Mouse (Mus musculus): ENCODE results near the gene Pitpnc1.
A peak's percentile ranks its signal among the peaks of the same experiment; 100 is the strongest.

The Pitpnc1 gene

DNA sequence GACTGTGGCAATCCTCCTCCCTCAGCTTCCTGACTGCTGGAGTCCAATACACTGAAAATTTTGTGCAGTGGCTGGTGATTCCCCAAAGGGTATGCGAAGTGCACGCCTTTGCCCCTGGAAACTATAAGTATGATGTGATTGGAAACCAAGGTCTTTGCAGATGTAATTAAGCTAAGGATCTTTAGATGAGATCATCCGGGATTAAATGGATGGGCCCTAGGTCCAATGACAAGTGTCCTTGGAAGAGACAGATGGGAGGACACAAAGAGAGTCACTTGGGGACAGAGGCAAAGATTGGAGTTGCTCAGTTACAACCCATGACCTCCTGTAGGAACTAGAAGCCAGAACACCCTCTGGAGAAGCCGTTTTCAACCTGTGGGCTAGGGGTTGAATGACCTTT is 233.0 kb downstream of the Pitpnc1 start:
- DNase-seq (ENCODE audit: low read depth, low spot score): no peak

DNA sequence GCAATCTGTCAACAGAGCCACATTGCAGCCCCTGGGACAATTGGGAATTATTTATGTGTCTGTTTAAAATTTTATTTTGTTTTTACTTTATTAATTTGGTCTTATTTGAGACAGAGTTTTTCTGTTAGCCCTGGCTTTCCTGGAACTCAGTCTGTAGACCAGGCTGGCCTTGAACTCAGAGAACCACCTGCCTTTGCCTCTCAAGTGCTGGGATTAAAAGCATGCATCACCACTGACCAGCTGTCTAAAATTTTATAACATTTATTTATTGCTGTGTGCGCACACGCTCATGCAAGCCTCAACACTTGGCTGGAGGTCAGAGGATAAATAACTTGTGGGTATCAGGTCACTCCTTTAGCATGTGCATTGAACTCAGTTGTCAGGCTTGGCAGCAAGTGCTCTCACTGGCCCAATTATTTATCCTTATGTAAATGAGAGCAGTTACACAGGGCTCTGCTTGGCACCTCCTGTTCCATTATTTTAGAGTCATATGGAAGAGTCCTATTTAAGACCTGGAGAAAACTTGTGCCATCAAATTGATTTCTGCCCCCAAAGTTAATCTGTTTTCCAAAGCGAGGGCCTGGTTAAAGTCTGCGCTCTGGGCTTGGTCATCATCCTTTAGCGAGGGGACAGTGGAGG is 237.1 kb downstream of the Pitpnc1 start:
- DNase-seq (ENCODE audit: low read depth, low spot score): no peak

DNA sequence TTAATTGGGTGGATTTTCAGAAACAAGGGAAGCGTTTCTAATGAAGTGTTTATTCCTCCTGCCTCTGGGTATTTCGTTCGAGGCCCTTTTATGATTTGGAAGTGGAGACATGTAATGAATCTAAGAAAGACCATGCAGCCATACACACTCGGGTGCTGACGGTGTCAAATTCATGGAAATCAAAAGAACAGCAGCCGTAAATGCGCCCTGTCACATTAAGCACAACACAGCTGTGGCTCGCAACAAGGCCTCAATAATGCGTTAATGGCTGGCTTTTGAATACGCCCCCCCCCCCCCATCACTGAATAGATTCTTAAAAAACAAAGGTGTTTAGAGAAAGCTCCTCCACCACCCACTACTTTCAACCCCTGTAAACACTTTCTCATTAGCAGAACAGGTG is 240.4 kb downstream of the Pitpnc1 start:
- no peak for DNase-seq (ENCODE audit: low read depth, low spot score)

DNA sequence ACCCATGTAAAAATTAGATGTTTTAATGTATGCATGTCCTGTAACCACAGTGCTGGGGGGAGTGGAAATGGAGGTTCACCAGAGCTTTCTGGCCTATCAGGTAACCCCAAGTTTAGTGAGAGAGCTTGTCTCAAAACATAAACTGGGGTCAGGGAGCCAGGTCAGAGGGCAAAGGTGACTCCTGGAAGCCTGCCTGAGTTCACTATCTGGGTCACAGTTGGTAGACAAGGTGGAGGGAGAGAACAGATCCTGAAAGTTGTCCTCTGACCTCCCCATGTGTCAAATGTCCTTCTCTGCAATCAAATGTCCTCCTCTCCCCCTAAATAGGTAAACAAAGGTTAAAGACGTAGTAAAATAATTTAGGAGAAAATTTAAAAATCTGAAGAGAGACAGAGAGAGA is 244.1 kb downstream of the Pitpnc1 start:
- no peak for DNase-seq (ENCODE audit: low read depth, low spot score)

DNA sequence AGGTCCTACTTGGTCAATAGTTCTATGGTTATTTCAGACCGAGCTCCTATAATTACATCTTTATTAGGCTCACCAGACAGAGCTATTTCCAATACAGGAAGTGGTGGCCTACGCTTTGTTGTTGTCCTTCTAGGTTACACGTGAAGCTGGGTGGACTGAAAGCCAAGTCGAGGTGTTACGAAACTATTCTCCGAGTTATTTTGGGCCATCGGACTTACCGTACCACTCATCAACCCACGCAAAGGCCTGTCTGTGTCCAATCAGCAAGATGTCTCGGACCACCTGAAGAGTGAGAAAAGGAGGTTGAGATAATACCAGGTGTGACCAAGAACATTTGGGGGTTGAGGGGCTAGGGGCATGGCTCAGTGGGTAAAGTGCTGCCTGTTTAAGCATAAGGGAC is 244.5 kb downstream of the Pitpnc1 start:
- DNase-seq (ENCODE audit: low read depth, low spot score): no peak

DNA sequence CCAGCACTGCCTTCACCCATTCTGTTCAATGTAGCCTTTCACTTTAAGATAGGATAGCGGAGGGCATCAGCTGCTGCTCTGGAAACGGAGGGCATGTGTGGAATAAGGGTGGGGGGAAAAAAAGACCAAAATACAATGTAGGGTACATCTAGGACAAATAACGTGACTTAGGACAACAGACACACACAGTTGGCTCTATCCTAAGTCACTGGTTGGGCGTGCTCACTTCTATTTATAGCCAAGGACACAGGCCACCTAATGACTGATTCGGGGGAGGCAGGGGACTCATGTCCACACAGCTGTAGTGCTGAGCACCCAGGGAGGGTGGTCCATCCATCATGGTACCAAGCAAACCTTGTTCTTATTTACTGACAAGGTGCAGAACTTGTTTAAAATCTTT is 245.2 kb downstream of the Pitpnc1 start:
- DNase-seq (ENCODE audit: low read depth, low spot score): no peak

DNA sequence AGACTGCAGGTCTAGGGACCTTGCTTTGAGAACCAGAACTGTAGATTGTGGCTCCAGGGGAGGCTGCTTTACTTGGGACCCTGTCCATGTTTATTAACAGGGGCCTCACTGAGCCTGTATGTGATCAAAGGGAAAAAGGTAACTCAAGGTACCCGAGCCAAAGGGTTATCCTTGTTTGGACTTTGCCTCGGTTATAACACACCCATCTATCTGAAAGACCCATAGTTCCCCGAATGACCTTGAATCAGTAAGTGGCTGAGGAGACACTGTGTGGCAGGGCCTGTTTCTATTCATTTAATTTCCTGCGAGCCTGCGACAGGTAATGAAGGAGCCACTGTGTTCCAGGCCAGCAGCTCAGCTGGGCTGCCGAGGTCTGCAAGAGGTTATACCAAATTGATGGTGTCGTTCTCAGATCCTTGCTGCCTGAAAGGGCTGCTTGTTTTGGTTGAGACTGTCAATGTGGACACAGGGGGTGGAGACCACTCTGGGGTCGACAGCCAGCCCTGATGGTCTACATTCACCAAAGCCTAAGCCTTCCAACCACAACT is 246.8 kb downstream of the Pitpnc1 start:
- DNase-seq (ENCODE audit: low read depth, low spot score): no peak

DNA sequence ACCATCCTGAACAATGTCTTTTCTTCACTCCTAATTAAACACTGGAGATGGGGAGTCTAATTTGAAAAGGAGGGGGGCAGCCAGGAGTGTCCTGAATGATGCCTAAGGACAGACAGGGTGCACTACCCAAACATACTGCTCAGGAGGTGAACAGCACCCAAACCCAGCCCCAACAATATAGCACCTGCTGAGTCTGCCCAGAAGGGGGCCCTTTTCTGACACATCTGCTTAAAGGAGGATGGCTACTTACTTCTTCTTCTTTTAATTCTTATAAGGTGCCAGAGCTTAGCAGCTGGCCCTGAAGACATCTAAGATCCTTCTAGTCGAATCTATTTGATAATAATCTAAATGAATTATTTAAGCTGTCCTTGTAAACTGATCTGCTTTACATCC is 247.3 kb downstream of the Pitpnc1 start:
- no peak for DNase-seq (ENCODE audit: low read depth, low spot score)

DNA sequence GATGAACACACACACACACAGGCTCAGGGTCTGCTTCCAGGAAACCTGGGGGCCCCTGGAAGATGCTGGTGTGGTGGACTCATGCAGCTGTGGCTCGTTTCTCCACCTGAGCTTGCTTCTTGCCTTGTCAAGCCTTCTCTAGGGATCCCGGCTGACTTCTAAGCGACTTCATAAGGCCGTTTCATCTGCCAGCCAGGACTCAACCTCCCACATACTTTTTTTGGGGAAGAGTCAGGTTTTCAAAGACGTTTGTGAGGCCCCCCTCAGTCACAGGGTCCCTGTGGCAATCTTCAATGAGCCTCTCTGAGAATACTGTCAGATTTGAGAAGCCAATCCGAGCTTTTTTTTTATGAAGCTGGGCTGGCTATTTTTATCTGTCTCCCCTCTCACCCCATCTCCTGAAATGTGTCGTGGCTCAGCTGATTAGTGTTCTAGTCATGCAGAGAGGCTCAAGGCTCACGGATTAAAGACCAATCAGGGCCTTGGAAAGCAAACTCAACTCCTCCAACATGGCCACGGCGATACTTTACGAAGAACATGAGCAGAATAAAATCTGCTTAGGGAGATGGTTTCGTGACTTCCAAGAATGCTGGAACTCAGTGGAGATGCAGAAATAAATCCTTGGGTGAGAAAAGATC is 247.8 kb downstream of the Pitpnc1 start:
- no peak for DNase-seq (ENCODE audit: low read depth, low spot score)

DNA sequence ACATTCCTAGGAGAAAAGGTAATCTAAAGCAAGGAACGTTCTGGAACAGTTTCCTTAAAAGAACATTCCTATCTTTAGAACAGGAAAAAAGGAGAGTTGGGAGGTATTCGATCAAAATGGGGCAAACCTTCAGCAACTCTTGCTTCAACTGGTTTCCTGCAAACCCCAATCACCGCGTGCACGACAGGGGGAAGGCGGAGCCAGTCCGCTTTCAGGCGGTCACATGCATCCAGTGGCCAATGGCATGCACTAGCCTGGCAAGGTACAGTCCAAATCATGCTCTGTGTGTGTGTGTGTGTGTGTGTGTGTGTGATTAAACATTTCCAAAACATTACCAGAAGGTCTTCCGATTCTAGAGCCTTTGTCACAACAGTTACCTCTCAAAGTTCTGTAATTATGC is 255.4 kb downstream of the Pitpnc1 start:
- no peak for DNase-seq (ENCODE audit: low read depth, low spot score)

DNA sequence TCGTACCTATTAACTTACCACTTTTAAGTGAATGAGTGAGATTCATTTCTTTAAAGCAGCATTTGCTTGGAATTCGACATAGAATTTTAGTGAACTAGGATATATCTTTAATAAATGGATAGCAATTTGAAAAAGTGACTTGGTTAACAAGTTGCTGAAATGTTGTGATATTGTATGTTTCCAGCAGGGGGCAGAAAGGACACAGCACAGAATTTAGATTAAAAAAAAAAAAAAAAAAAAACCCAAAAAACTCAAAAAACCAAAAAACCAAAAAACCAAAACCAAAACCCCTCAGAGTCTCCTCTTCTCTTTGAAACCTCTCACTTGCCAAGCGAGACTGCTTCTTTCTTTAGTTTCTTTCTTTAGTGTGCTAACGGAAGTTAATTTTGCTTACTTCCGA is 256.8 kb downstream of the Pitpnc1 start:
- DNase-seq (ENCODE audit: low read depth, low spot score): peak; percentile 39

DNA sequence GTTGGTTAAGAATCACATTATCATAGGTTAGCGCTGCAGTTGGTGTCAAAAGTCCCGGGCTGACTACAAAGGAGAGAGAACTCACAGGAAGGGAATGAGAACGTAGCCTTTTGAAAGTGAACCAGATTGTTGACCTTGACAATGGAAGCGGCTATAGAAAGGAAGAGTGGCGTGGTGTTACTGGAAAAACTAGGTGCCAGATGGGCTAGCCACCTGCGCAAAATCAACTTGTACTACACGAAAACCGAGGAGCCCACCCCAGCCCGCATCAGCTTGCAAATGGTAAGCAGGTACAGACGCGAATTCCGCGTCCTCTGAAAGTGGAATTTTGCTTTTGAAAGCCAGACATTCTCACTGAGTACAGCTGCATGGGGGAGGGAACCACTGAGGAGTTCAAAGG is 260.7 kb downstream of the Pitpnc1 start:
- DNase-seq (ENCODE audit: low read depth, low spot score): no peak

DNA sequence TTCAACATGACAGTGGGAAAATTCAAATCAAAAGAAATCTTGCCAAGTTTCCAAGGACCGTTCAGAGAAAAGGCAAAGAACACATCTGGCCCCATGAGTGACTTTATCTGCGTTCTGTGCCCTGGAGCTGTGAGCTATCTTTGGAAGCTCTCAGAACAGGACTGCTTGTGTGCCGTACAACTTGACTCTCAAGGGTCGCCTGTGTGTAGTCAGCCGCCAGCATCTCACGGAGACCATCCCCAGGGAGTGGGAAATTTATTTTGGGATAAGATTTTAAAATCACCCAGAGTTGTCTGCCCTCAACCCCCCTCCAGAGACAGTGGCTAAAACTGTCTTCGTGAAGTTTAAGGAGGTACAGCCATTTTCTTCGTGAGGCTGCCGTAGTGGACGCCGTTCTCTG is 268.7 kb downstream of the Pitpnc1 start:
- DNase-seq (ENCODE audit: low read depth, low spot score): no peak

DNA sequence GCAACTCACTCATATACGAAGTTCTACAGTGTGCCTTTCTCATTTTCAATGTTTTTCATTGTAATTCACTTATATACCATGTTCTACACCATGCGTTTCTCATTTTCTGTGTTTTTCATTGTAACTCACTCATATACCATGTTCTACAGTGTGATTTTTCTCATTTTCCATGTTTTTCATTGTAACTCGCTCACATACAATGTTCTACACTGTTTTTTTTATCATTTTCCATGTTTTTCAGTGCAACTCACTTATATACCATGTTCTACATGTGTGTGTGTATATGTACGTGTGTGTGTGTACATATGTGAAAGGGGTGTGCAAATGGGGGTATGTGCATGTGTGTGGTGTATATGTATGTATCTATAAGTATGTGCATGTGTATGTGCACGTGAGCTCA is 271.2 kb downstream of the Pitpnc1 start:
- no peak for DNase-seq (ENCODE audit: low read depth, low spot score)

DNA sequence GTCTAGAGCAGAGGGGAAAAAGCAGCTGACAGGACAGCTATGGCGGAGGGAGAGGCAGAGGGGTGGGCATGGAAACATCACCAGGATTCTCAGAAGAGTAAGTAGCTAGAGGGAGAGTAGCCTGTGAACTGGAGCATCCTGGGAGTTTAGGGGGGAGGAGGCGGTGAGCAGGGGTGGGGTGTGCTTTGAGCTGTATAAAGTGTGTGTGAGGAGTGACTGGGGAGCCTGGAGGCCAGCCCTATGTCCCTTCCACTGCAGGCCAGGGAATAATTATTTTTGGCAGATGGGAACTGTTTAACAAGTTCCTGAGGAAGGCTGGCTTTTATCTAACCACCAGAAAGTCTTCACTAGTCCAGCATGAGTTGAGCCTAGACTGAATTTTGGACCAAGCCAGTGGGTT is 275.2 kb downstream of the Pitpnc1 start:
- DNase-seq (ENCODE audit: low read depth, low spot score): no peak

DNA sequence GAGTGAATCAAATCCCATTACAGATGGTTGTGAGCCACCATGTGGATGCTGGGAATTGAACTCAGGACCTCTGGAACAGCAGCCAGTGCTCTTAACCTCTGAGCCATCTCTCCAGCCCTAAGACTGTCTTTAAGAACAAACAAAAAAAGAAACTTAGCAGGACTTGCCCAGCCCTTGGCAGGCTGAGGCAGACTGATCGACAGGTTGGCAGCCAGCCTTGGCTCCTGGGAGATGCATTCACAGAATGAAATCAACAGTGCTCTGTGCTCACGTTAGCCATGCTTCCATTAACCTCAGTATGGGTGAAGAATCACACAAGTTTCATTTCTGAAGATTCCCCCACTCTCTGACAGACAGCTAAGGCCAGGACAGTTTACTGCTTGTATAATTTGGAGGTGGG is 280.1 kb downstream of the Pitpnc1 start:
- no peak for DNase-seq (ENCODE audit: low read depth, low spot score)

DNA sequence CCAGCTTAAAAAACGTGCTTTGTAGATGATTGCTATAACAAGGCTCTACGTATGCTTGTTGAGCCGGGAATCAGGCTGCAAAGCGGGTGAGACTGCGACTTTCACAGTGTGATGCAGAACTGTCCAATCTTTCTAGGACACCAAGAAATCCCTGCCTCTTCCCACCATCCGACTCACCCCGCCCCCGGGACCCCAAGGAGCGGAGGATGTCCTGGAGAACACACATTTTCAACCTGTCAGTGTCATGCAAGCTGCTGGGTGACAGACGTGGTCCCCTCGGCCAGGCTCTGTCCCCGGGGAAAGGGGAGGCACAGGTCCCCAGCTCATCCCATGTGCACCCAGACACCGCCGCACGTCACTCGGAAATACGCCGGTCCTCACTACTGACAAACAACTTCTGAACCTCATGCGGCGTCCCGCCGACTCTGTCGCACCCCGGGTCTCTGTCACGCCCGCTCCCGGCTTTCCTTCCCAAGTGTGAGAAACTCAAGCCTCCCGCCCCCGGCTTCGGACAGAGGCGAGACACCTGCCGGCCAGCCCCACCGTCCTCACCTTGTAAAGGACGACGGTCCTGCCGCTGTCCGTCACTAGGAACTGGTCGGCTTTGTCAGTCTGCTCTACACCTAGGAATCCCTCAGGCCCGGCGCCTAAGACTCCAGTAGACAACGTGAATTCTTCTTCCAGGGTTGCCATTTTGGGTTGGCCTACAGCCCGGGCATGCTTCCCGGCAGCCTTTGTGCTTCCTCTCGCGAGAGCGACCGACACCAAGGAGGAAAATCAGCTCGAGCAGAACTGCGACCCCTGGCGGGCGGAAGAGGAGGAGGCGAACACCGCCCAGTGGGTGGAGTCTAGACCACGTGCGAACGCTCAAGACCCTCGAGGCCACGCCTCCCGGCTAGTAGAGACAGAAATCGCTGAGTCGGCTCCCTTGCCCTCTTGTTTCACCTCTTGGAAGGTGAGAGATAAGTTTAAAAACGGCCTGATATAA is 281.6 kb downstream of the Pitpnc1 start, which contains the start of gene Nol11:
Nol11 (minus strand) TSS at position 817 of the 988 bp plus-strand sequence.
- peak; percentile 98 for DNase-seq (ENCODE audit: low read depth, low spot score)

DNA sequence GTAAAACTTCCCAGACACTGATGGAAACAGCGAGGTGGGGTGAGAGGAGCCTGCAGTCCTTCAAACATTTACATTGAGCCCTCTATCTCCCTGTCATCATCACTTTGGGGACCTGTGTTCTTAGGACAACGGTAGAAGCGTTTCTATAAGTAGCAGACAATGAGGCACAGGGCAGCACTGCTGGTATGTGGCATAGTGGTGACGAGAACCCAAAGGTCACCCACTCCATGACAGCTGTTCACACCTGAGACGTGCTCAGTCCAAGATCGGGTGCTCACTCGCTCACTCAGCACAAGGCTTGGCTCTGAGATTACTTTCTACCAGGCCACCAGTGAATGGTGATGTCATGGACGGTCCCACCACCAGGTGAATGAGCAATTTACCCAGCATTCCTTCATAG is 286.7 kb downstream of the Pitpnc1 start:
- no peak for DNase-seq (ENCODE audit: low read depth, low spot score)

DNA sequence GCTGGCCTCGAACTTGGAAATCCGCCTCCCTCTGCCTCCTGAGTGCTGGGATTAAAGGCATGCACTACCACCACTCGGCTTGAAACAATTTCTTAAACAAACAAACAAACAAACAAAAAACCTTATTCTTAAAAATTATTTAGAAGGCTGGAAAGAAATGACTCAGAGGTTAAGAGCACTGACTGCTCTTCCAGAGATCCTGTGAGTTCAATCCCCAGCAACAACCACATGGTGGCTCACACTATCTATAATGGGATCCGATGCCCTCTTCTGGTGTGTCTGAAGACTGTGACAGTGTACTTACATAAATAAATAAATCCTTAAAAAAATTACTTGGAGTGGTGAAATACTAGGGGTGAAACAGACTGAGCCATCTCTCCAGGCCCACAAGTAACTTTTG is 309.3 kb downstream of the Pitpnc1 start:
- DNase-seq (ENCODE audit: low read depth, low spot score): no peak

DNA sequence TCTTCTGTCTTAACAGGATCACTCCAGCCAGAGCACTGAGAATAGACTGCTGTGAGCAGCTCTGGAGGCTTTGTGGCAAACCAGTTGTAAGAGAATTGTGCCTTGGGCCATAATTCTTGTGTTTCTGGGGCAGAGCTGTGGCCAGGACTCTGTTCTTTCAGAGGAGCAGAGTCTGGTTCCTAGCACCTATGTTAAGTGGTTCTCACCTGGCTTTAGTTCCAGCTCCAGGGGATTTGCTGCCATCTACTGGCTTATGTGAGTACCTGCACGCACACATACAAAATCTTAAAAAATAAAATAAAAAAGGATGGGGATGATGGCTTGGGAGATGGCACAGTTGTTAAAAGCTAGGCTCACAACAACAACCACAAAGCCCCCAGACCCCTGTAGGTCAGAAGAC is 311.5 kb downstream of the Pitpnc1 start:
- DNase-seq (ENCODE audit: low read depth, low spot score): no peak
